Mouse (Mus musculus): Measurements from ENCODE around the gene Ptgfrn. TPM values are rescaled to one million over a fixed set of nuclear protein-coding genes. Genes with fewer than 3 reads are reported as not detected.

Ptgfrn gene
- total RNA-seq, 2 experiments from 2014 or later, result 27.1 to 29.3 TPM

DNA sequence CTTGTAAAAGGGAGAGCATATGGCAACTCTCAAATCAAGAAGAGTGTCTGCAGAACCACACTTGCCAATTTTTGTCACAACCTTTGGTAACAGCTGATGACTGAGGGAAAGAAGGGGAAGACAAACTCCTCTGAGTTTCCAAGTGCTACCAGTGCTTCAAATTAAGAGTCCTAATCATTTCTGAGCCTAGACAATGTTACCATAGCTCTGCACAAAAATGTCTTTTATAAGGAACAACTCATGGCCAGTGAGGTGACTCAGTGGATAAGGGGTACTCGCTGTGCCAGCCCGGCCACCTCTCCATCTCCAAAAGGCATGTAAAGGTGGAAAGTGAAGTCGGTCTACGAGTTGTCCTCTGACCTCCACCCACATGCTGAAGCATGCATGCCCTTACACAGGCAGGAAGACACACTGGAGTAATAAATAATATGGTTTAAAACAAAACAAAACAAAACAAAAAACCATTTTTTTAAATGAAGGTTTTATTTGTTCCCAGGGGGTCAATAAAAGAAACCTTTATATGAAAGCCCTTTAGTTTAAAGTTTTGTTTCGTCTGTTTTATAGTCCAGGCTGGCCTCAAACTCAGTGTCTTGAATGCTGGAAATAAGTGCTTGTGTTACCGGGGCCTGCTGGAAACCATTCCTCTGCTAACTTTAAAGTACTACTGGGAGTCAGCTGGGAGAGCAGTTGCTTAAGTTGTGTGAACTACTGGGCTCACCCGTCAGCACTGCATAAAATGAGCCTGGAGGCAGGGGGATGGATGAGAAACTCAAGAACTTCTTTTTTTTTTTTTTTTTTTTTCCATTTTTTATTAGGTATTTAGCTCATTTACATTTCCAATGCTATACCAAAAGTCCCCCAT, 23.3 kb downstream of the Ptgfrn start:
- DNase-seq, result no peak
- intact Hi-C loops (cut with DNase I), result no loop called here

DNA sequence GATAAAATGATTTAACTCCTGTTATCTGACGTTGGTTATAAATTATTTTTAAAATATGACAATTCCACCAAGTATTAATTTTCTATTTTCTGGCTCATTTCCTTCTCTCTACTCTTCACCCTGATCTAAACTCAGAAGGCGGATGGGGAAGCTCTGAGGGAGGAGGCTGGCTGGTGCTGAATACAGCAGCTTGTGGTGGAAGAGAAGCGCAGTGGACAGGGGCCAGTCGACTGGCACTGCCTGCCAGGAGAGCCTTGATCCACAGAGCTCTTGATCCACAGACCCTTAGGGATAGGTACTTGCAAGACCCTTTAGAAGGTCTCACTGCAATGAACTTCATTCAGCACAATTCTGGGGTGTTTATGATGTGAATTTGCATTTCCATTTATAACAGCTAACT, 29.2 kb downstream of the Ptgfrn start:
- no peak for DNase-seq
- intact Hi-C loops (cut with DNase I), result no loop called here

DNA sequence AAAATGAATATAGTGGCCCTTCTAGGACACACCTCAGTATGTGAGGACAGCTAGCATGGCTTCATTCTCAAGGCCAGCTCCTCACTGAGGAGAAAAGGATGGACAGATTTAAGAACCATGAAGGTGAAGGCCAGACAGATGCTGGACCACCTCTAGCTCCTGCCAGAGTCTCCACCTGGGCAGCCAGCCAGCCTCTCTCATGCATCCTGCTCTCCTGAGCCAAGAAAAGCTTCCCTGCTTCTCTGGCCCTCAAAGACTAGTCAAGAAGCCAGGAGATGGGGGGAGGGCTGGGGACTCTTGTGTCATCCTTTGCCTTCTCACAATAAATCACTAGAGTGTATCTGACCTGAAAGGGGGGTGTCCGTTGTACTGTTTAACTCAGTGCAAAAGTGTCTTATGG, 31.7 kb downstream of the Ptgfrn start:
- intact Hi-C loops (cut with DNase I), result loop anchor here (2.0 kb wide), 1 partner anchor 30 kb away; no protein-coding TSS in a partner anchor
- DNase-seq, result peak; percentile 56 to 69

DNA sequence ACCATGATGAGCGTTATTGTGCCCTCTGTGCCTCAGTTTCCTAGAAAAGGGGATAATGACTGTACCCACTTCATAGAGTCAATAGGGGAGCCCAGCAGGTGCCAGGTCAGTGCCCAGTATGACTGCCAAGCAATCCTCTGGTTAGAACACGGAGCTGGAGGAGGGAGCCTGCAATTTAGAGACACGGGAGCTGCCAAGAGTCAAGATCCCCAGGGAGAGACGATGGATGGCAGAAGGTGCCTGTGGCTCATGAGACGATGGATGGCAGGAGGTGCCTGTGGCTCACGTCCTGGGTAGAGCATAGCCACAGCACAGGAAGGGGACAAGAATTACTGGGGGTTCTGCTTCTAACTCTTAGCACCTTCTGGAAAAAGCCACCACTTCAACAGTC, 32.4 kb downstream of the Ptgfrn start:
- no peak for DNase-seq
- intact Hi-C loops (cut with DNase I), result loop anchor here (2.0 kb wide), 1 partner anchor 31 kb away; no protein-coding TSS in a partner anchor

DNA sequence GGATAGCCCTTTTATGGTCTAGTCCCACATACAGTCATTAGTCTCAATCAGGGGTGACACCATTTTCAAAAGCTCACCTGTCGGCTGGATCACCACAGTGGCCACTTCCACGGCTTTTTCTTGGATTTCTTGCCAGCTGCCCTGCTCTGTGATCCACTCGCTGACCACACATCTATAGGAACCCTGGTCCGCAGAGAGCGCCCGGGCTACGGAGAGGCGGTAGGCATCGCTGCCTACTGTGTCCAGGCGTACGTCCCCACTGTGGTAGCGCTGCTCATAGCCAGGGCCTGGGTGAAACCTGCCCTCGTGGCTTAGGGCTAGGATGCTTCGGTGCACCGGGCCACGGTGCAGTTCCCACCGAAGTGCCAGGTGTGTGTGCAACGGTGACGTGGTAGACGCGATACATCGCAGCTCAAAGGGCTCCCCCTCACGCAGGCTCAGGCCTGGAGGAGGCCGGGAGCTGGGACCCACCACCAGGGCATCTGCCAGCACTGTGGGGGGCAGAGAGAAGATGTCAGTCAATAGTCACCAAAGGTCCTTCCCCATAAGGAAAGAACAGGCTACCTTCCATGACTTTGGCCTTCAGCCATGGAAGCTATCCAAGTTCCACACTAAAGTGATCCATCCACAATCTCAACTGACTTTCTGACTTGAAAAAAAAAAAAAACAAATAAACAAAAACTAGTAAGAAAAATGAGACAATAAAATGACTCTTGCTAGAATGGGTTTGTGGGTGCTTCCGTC, 32.9 kb downstream of the Ptgfrn start:
- DNase-seq, result no peak
- intact Hi-C loops (cut with DNase I), result no loop called here

DNA sequence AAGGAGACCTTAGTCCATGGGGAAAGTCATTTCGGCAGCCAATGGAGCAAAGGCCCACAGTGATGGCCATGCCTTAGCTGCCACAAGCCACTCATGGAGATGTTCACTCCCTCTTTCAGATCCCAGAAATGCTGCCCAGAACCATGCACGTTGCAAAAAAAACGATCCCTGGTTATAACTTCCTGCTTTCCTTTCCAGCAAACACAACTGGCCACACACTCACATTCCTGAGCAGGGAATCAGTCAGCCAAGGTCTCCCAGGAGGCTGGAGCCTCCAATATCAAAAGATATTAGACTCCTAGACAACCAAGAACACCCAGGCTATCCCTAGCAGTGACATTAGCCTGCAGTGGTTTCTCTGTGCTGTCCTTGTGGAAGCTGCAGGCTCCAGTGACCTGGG, 34.2 kb downstream of the Ptgfrn start:
- intact Hi-C loops (cut with DNase I), result no loop called here

DNA sequence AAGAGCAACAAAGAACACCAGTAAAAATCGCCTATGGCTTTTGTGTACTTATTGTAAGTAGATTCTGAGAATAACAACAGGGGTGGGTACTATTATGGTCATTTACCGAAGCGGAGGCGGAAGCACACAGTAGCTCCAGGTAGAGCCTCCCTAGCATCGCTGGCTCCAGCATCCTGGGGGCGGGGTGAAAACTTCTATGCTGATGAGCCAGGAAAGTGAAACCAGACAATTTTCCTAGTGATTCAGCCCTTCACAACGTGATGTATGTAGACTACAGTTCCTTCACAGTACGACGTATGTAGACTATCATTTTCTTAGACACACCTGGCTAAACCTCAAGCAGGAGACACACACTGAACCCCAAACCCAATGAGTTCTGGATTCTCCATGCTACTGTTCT, 36.7 kb downstream of the Ptgfrn start:
- no peak for DNase-seq
- intact Hi-C loops (cut with DNase I), result no loop called here

More for the DNA sequence above, 34.2 kb downstream of the Ptgfrn start:
- no peak for DNase-seq

DNA sequence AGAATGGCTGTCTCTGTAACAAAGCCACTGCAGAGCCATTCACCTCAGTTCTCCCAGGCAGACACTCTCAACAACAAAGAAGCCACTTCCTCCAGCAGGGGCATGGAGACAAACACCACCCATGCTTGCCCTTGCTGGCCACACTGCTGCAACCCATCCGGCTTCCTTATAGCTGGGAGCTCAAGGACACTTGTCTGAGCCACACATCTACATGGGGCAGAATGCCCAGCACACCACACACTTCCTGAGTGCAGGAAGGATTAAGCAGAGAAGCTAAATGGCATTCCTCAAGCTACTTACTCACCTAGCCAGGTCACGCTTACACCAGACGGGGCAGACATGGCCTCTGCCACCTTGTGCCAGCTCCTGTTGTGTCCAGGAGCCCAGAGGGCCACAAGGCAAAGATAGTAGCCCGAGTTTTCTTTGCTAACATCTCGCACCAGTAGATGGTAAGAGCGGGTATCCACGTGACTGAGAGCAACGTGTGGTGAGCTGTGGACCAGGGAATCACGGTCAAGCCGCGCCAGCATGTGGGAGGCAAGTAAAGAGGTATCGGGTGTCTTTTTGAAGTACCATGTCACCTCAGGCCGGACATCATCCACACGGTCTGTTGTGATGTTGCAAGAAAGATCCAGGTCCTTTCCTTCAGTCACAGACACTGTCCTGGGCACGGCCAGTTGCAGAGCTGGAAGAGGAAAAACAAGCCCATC, 37.4 kb downstream of the Ptgfrn start:
- DNase-seq, result no peak
- intact Hi-C loops (cut with DNase I), result no loop called here

DNA sequence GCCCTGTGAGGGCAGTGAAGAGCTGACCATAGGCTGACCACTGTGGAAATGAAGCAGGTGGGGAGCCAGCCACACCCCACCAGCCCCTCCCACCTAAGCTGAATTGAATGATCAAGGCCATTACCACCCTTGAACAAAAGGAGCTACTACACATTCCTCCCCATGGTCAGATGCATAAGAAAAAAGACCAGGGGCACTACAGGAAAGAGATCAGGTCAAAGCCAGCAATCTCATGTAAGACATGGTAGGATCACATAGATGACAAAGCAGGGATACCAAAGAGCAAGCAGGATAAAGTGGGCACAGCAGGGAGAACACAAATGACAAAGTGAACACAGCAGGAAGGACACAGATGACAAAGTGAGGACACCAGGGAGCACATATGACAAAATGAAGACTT, 38.5 kb downstream of the Ptgfrn start:
- DNase-seq, result no peak
- intact Hi-C loops (cut with DNase I), result loop anchor here (2.0 kb wide), 2 partner anchors 25 to 91 kb away; no protein-coding TSS in a partner anchor

DNA sequence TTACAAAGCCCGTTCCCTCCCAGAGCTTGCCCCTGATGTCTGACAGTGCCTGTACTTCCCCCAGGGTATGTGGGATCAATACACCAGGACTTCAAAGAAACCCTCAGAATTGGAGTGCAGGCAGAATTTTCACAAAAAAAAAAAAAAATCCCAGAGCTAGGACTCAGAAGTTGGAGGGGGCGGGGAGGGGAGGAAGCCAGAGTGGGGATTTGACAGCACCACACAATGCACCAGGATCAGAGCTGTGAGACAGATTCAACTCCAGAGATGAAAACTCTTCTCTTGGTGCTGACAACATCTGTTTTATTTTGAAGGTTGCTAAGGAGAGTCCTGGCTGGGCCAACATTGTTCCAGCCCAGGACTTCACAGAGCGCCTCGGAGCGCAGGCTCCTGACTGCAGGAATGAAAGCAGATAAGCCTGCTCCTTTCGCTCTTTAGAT, 39.3 kb downstream of the Ptgfrn start:
- DNase-seq, result peak; percentile 43 to 54
- intact Hi-C loops (cut with DNase I), result loop anchor here (2.0 kb wide), 2 partner anchors 24 to 92 kb away; no protein-coding TSS in a partner anchor

DNA sequence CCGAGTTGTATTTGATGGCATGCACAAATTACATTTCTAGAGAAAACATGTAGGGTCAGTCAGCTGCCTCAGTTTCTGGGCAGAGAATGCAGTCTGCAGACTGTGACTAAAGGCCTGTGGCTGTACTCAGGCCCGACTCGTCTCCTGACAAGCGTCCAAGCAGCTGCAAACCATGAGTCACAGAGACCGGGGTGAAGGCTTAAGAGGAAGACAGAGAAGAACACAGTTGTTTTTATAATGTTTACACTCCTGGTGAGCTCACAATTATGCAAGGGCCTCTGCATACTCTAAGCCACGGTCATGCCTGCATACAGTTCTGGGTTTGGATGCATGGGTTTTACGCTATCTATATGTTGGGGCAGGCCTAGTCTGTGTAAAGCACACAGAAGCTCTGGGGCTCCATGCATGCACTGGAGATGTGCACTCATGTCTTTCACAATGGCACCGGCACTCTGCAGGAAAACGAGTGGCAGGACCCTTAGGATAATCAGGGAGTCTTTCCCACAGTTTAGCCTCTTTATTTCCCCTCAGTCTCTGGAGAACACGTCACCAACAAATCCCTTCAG, 39.8 kb downstream of the Ptgfrn start:
- intact Hi-C loops (cut with DNase I), result loop anchor here (2.0 kb wide), 2 partner anchors 24 to 92 kb away; no protein-coding TSS in a partner anchor
- DNase-seq, result peak; percentile 64 to 67

DNA sequence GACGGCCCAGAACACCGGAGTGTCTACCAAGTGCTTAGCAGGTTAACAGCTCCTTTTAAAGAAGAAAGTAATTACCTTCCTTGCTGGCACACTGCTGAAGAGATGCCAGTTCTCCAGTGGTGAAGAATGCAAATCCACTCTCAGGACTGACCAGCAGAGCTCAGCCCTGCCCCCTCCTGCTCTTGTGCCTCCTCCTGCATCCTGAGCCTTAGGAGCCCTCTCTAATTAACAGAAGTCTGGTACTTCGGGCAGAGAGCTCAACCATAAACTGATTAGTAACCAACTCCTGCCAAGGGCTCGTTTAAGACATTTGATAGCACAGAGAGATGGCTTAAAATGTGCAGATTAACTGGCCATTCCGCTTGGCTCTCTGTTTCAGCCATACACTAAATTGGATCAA, 41.4 kb downstream of the Ptgfrn start:
- DNase-seq, result no peak
- intact Hi-C loops (cut with DNase I), result no loop called here

DNA sequence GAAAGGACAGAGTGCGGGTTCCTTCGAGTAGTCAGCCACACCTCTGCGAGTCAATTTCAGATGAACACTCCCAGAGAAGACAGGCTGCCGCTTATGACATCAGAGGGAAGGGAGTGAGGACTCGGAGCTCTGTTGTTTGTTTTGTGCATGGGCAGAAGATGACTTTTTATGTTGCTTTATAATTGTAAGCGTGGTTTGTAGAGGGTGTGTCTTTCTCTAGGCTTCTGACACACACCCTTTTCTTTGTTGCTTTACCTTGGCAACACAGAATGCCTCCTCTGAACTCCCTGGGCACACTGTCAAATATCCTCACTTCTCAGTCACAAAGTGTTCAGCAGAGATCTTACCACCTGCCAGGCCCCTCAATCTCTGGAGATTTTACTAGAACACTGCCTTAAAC, 43.9 kb downstream of the Ptgfrn start:
- DNase-seq, result no peak
- intact Hi-C loops (cut with DNase I), result no loop called here

DNA sequence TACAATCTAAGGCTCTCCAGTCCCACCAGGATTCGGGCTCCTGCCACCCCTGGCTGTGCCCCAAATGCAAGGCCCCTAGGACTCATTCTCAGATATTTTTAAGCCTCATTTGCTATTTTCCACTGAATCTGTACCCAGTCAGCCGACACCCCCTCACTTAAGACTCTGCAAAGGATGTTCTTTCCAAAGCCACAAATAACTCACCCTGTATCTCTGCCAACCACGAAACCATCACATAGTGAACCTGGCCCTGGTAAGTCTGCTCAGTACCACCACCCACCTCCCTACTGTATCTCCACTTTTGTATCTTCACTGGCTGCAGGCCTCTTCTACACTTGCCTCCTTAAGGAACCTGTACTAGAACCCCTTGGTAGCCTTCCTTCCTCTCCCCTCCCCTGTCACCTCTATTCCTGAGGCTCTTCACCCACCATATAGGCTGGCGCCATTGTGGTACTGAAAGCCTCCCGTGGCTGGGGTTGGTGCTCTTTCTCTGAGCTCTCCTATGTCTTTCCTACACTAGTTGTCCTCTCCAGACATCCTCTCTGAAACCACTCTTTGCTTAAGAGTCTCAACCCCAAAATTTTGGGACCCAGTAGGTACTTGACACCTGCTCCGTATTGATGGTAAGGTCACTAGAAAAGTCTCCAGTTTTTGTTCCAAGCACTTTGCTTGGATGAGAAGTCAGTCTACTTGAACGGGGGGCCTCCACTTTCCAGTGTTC, 48.1 kb downstream of the Ptgfrn start:
- no peak for DNase-seq
- intact Hi-C loops (cut with DNase I), result no loop called here

DNA sequence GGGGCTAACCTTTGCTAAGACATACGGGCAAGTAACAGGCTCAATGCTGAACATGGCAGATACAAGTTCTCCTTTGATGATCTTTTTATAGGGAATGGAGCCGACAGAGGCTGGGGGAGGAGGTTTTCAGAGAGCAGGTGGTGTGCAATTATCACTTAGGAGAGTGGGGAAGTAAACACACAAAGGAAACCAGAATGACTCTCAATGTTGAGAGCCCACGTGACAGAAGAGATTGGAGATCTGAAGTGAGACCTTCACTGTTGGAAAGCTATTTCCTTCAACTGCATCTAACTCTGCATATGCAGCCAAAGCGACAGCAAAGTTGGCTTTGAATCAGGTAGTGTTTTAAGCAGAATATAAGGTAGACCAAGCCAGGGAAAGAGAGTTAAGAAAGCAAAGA, 50.9 kb downstream of the Ptgfrn start:
- intact Hi-C loops (cut with DNase I), result no loop called here
- DNase-seq, result no peak

DNA sequence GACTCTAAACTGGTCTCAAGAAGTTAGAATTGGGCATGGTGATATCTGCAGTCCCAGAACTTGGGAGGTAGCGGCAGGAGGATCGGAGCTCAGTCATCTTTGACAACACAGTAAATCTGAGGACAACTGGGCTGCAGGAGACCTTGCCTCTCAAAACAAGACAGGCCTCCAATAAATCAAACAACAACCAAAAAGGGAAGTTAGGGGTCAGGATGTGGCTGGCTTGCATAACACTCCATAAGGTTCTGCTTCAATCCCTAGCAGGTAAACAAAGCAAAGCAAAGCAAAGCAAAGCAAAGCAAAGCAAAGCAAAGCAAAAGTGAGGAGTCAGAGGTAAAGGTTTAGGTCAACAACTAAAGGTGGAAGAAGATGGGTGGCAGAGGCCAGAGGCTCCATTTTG, 51.9 kb downstream of the Ptgfrn start:
- DNase-seq, result no peak
- intact Hi-C loops (cut with DNase I), result no loop called here

DNA sequence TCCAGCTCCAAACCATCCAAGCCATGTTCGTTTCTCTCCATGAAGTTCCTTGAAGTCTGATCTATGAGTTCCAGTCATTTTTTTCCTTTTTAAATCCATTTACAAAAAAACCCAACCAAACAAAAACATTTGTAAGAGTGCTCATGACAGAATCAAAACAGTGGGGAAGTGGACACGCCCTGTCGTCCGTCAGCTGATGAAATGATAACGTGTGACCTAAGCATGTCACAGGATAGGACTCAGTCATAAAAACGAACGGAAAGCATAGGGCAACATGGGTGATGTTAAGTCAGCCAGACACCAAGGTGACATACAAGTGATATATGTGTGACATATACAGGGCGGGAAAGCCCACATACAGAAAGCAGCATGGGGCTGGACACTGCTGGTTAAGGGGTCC, 54.9 kb downstream of the Ptgfrn start:
- intact Hi-C loops (cut with DNase I), result no loop called here
- no peak for DNase-seq

DNA sequence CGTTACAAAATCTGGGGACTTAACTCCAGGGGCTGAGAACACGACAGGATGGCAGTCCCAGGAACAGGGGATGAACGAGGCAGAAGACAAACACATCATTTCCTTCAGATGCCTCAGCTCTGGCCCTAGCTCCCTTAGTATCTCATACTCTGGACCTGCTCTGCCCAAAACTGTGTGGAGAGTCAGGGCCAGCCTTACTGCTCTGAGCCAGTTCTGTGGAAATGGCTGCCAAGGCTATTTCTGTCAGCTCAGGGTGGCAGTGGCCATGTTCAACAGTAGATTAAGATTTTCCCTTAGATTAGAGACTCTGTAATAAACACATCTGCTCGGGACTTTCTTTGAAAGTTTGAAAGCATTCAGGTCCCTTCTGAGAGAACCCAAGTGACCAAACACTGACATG, 58.5 kb downstream of the Ptgfrn start:
- intact Hi-C loops (cut with DNase I), result no loop called here
- no peak for DNase-seq

DNA sequence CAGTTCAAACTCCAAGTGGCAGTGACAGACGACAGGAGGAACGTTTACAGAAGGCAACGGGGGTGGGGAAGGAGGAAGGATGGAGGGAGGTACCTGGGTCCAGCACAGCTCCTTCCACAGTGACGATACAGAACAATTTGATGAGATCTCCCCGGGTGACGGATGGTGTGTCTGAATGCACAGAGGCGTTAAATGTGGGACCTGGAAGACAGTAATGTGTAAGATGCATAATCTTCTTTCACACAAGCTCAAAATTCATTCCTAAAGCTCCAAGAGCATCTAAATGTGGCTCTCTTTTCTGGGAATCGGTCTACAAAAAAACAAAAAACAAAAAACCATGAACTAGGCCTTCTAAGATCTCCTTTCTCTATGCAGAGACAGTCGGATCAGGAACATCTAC, 60.1 kb downstream of the Ptgfrn start:
- intact Hi-C loops (cut with DNase I), result no loop called here
- DNase-seq, result no peak

DNA sequence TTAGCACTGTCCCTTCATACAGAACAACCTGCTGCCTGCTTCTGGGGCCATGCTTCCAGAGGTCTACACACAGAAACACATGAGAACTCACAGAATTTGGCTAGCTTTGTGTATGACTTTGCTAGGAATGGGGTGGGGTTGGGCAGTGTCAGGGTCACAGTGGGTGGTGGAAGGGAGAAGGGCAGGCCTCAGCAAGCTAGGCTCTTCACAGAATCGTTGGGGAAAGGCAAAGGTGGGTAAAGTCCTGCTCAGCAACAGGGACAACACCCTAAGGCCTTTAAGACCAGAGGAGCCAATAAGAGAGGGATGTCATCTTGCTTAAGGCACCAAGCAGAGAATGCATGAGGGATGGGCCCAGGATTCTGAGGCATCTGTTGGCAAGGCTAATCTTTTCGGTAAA, 61.3 kb downstream of the Ptgfrn start:
- intact Hi-C loops (cut with DNase I), result no loop called here

More for the DNA sequence above, 61.3 kb downstream of the Ptgfrn start:
- no peak for DNase-seq

Data from heart, postnatal 36 days (tissue).